Mouse (Mus musculus): Measurements from ENCODE around the gene Acss1.

The Acss1 gene

GRCm38 (mm10) chr2:150637702-150638369 lies 30.5 kb downstream of the Acss1 start:
- no peak for DNase-seq

GRCm38 (mm10) chr2:150635877-150636446 lies 32.3 kb downstream of the Acss1 start:
- no peak for DNase-seq

GRCm38 (mm10) chr2:150629255-150629654 lies 39.0 kb downstream of the Acss1 start:
- DNase-seq, result no peak

- no peak for DNase-seq
These were observed 41.2 kb downstream of the Acss1 start for GRCm38 (mm10) chr2:150627140-150627539.

GRCm38 (mm10) chr2:150624926-150625325 lies 43.4 kb downstream of the Acss1 start:
- no peak for DNase-seq

GRCm38 (mm10) chr2:150623957-150624356 lies 44.3 kb downstream of the Acss1 start:
- DNase-seq, result no peak

GRCm38 (mm10) chr2:150621698-150622097 lies 46.6 kb downstream of the Acss1 start:
- no peak for DNase-seq

GRCm38 (mm10) chr2:150610097-150610496 lies 58.2 kb downstream of the Acss1 start:
- no peak for DNase-seq

GRCm38 (mm10) chr2:150608872-150609560 lies 59.3 kb downstream of the Acss1 start:
- peak; percentile 88 for DNase-seq

GRCm38 (mm10) chr2:150608087-150608799 lies 60.1 kb downstream of the Acss1 start, which contains the start of gene Apmap:
TSS of gene Apmap (minus strand) at chr2:150608567.
- DNase-seq, result peak; percentile 98

GRCm38 (mm10) chr2:150607086-150607485 lies 61.2 kb downstream of the Acss1 start:
- no peak for DNase-seq

GRCm38 (mm10) chr2:150604802-150605201 lies 63.5 kb downstream of the Acss1 start:
- DNase-seq, result no peak

- DNase-seq, result no peak
These were observed 66.1 kb downstream of the Acss1 start for GRCm38 (mm10) chr2:150602166-150602565.

- DNase-seq, result peak; percentile 59
These were observed 68.0 kb downstream of the Acss1 start for GRCm38 (mm10) chr2:150600263-150600662.

GRCm38 (mm10) chr2:150595411-150596190 lies 72.7 kb downstream of the Acss1 start:
- DNase-seq, result peak; percentile 83

GRCm38 (mm10) chr2:150589076-150589475 lies 79.2 kb downstream of the Acss1 start:
- DNase-seq, result no peak

- DNase-seq, result no peak
These were observed 88.7 kb downstream of the Acss1 start for GRCm38 (mm10) chr2:150579628-150580027.

- no peak for DNase-seq
These were observed 89.7 kb downstream of the Acss1 start for GRCm38 (mm10) chr2:150578603-150579002.

- no peak for DNase-seq
These were observed 92.0 kb downstream of the Acss1 start for GRCm38 (mm10) chr2:150576256-150576655.

GRCm38 (mm10) chr2:150572463-150572862 lies 95.8 kb downstream of the Acss1 start:
- DNase-seq, result no peak

GRCm38 (mm10) chr2:150570761-150571160 lies 97.5 kb downstream of the Acss1 start:
- no peak for DNase-seq

- DNase-seq, result no peak
These were observed 98.3 kb downstream of the Acss1 start, which contains the start of gene Cst7 for GRCm38 (mm10) chr2:150569847-150570590. TSS of gene Cst7 (plus strand) at chr2:150570415.
